Mouse (Mus musculus) heart, adult 9 months (tissue): Measurements from ENCODE around the gene Nkg7.

Source experiments
- DNase-seq, 2 experiments: peaks; one replicate each; pipeline ENCODE4 v3.0.0; 2022; ENCODE audit warnings: low spot score in 2 of 2

Nkg7 gene

DNA sequence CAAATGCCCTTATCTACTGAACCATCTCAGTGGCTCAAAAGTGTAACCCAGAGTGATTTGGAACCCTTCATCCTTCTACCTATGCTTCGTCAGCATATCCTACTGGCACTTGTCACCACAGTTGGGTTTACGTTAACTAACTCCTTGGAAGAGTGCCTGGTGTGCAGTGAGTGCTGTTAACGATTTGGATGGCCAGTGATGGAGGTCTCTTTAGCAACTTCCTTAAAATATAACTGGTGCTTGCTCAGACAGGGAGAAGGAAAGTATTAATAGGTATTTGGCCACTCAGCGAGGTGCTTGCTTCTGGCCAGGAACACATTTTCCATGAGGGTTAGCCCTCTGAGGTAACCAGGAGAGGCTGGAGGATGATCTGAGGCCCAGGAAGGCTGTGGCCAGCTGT lies 10.9 kb downstream of the Nkg7 start:
- DNase-seq: no peak

DNA sequence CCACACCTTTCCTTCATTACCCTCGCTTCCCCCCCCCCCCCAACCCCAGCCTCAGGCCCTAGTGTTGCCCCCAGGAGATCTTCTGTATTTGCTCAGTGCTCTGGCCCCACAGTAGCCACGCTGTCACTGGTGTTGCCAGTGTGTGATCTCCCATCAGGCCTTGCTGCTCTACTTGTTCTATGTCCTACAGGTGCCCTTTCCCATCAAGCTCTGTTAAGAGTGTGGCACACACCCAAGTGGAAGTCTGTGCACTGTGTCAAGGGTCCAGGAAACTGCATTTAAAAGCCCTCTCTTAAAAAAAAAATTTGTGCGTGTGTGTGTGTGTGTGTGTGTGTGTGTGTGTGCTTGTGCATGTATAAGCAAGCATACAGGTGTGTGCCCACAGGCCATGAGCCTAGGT lies 11.4 kb downstream of the Nkg7 start:
- DNase-seq: no peak

DNA sequence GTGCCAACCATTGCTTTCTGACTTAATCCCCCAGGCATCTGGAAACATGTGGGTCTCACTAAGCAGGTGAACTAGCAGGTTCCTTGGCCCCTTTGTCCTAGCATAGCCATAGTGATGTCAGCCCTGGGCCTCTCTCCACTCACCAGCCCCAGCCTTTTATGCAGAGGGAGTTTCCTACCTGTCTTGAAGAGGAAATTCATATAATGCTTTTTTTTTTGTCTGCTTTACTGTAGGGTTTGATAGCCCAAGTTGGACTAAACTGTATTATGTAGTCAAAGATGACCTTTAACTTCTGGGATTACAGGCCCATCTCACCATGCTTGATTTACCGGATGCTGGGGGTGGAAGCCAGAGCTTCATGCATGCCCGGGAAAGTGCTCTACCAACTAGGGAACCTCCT lies 12.9 kb downstream of the Nkg7 start:
- DNase-seq: no peak

DNA sequence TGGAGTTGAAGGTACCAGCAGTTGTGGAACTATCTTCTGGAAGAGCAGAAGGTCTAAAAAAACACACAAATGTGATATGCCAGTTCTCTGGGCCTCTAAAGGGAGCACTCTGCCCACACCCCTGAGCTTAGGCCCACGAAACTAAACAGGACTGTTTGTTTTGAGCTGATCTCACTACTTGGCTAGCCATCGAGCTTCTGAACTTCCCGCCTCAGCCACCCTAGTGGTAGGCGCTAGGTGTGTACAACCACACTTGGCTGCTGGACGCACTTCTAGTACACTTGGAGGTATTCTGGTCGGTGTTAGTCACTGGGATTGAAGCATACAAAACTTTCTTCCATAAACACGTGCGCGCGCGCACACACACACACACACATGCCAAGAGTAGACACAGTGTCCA lies 14.9 kb downstream of the Nkg7 start:
- no peak for DNase-seq

DNA sequence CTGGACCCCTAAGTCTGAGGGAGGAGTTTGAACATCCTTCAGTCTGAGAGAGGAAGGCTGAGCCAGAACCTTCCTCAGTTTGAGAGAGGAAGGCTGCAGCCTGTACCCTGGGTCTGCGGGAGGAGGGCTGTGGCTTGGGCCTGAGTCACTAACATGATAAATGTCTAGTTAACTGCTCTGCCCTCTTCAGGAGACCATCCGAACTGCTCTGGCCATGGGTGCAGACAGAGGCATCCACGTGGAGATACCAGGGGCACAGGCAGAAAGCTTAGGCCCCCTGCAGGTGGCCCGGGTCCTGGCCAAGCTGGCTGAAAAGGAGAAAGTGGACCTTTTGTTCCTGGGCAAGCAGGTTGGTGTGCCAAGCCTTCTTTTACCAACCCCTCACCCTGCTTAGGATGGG lies 15.7 kb downstream of the Nkg7 start:
- DNase-seq: no peak

DNA sequence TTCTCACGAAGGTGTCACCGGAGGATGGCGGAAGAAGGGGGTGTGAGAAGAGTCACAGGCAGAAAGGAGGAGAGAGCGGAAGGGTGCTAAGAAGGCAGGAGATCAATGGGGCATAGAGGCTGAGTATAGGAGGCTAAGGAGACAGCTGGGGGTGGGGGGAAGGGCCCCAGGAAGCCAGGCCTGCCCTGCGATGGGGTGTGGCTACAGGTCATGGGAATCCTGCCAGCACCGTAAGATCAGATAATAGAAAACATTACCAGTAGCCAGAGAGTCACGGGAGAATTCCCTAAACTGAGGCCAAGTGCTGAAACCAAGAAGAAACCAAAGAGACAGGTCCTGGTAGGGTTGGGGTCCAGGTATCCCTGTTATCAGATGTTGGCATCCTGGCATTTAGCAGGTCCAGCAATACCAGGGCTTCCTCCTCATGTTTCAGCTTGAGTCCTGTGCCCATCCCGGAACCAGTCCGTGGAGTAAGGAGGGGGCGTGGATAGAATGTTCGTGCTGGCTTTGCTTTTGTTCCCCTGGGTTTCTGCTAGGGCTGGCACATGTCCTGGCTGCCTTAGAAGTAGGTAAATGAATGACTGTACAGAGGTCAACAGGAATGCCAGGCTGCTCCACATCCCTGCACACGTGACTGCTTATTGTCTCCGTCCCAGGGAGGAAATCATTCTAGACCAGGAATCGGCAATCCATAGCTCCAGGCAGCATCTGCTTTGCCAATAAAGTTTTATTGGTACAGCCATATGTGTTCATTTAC lies 16.9 kb downstream of the Nkg7 start:
- no peak for DNase-seq

DNA sequence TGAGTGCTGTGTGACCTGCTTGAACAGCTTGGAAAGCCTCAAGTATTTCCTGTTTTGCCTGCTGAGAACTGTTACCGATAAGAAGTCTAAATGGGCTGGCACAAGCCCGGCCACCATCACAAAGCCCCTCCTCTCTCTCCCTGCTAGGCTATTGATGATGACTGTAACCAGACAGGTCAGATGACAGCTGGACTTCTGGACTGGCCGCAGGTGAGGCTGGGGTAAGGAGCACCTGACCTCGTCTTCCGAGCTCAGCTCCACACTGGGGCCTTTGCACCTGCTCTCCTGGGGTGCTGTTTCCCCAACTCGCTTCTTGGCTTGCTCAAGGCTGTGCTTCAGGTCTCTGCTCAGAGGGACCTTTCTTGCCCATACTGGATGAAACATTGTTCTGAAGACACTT lies 17.5 kb downstream of the Nkg7 start:
- DNase-seq: no peak

DNA sequence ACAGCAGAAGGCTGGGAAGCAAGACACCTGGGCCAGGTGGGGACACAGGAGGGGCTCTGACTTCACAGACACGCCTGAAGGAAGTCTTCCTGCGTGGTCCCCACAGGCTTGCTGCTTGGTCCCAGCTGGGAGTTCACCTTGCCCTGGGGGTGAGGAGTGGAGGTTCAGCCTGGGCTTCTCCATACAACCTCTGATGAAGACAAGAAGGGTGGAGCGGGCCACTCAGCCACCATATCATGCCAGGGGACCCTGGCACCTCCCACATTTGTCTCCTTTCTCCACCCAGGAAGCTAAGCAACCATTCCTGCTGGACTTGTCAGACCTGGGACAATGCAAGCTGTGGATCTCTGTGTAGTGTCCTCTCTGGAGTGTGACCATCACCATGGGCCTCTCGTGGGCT lies 26.0 kb downstream of the Nkg7 start, which contains the start of gene Vsig10l:
TSS of gene Vsig10l (plus strand) at position 301 of the 400 bp plus-strand sequence.
- no peak for DNase-seq

DNA sequence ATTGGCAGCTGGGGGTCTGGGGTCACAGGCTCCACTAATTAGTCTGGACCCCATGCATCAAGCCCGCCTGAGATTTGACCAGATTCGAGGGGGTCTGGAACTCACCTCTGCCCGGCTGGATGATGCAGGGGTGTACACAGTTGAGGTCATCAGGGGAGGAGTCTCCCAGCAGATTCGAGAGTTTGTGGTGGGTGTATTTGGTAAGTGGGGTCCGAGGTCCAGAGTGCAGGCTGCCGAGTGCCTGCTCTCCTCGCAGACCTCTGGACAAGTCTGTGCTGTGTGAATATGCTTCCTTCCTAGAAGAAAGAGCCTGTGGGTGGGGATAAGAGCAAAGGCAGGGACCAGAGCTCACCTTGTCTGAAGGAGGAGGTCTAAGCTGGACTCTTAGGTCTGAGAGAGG lies 27.1 kb downstream of the Nkg7 start:
- DNase-seq: no peak

DNA sequence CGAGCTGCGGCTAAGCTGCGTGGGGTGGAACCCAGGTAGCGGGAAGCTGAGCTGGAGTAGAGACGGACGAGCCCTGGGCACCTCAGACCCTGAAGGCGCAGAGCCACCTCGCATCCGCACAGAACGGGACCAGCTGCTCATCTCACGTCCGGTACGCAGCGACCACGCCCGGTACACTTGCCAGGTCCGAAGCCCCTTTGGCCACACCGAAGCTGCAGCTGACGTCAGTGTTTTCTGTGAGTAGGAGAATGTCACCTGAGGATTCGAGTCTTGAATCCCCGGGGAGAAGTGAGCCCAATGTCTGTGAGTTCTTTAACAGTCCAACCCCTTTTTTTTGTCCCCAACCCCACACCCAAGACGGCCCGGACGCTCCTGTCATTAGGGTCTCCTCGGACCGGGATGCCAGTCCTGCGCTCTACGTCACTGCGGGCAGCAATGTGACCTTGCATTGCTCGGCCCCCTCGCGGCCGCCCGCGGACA lies 28.0 kb downstream of the Nkg7 start:
- DNase-seq: no peak

DNA sequence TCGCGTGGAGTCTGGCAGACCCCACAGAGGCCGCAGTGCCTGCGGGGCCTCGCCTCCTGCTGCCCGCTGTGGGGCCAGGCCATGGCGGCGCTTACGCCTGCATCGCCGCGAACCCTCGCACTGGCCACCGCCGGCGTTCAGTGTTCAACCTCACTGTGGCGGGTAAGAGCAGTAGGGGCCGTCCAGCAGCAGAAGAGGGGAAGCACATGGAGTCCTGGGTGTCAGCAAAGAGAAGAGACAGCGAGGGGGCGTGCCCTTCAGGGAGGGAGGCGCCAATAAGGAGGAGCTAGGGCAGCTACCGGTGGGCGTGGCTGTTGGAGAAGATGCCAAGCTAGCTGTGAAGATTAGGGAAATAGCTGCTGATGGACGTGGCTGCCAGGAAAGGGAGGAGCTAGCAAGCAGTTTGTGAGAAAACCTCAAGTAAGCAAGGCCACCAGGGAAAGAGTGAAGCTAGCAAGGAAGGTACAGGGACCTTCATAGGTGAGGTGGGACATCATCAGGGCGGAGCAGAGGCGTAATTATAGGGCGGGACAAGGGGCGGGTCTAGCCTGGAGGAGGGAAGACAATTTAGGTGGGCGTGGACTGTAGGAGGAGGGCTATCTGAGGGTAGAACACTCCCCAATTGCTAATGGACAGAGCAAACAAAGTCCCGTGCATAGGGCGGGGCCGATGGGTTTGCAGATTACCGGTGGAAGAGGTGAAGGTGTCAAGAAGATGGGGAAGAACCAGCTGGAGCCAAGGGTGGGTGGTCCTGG lies 28.6 kb downstream of the Nkg7 start:
- peak; percentile 90 to 92 for DNase-seq

DNA sequence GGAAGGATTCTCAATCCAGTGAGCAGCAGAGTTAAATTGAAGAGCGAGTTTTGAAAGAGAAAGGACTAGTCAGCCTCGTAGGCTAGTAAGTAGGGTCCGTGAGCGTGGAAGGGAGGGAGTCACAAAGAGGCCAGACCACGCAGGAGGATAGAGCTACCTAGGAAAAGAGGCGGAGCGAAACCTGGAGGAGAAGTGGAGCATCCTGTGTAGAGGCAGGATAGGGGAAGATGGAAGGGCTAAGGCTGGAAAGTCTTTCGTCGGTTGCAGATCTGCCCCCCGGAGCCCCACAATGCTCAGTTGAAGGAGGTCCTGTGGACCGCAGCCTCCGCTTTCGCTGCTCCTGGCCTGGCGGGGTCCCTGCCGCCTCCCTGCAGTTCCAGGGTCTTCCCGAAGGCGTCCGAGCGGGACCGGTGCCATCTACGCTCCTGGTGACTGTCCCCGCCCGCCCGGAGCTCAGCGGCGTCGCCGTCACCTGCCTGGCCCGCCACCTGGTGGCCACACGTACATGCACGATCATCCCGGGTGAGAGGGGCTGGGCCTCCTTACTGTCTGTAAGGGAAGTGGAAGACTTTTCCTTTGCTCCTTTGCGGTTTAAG lies 29.3 kb downstream of the Nkg7 start:
- DNase-seq: peak; percentile 71

DNA sequence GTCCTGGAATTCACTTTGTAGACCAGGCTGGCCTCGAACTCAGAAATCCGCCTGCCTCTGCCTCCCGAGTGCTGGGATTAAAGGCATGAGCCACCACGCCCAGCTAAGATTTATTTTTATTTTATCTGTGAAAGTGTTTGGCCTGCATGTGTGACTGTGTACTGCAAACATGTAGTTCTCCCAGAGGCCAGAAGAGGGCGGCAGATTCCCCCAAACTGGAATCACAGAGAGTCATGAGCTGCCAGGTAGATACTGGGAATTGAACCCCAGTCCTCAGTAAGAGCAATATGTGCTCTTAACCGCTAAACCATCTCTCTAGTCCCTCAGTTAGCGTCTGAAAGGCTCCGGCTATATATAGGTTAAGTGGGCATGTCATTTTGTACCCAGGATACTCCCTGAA lies 33.5 kb downstream of the Nkg7 start:
- DNase-seq: no peak

DNA sequence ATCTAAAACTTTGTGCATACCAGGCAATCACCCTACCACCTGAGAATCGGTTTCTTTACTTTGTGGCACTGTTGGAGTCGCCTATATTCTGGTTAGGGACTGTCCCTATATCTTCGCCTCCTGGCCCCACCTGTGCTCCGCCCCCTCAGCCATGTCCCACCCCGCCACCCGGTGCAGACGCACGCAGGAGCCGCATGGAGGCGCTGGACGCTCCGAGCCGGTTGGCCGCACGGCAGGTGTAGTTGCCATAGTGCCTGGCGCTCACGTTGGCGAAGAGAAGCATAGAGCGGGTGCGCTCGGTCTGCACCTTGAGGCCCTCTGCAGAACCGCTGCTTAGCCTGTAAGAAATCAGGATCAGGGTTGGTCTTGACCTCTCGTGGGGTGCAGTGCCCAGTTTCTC lies 38.8 kb downstream of the Nkg7 start:
- DNase-seq: no peak

DNA sequence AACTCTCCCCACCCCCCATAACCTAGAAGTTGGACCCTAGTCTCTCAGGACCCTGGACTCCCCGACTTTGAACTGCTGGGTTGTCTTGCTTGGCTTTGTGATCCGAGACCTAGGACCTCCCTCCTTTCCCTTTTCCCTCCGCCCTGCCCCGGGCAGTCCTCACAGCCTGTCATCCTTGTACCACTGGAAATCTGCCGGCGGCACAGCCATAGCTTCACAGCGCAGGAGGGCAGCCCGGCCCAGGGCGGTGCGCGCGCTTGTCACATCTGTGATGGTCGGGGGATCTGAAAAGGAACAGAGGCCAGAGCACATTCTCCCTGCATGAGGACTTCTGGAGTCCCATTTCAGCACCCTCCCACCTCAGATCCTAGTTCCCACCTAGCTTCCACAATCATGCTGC lies 39.5 kb downstream of the Nkg7 start:
- DNase-seq: no peak

DNA sequence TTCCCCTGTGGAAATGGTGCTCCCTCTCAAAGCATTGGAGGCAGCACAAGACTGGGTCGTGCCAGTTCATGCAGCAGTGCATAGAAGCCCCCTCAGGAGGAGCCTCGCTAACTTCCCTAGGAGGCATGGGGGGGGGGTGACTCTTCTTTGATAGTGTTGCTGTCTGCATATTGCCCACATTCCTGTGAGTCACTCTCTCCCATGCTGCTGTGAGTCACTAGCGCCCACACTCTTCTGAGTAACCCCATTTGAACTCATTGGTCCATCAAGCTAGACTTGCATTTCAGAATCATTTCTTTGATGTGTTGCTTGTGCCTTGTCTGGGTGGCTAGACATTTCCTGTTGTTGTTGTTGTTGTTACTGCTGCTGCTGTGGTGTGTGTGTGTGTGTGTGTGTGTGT lies 44.3 kb downstream of the Nkg7 start:
- no peak for DNase-seq

DNA sequence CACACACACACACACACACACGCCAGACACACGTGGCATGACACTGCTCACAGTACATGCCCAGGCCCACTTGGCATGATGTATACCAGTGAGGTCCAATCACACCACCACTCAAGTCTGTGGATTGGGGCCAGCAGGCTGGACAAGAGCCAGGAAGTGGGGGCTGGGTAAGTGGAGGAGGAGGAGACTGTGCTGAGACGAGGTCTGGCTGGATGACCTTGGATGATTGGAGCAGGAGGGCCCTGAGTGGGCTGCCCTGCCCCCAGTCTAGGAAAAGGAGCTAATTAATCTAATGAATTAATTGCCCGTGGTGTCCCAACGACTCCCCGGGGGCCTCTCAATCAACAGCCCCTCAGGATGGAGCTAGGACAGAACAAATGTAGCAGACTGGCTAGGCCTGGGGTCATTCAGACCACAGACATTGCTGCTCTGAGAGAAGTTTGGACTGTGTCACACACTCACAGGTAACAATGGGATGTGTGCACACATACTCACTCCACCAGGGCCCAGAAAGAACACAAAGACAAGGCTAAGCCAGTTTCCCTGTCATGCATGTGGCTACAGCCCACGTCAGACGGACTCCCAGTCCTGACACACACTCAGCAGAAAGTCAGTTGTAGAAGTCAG lies 45.3 kb downstream of the Nkg7 start:
- no peak for DNase-seq

DNA sequence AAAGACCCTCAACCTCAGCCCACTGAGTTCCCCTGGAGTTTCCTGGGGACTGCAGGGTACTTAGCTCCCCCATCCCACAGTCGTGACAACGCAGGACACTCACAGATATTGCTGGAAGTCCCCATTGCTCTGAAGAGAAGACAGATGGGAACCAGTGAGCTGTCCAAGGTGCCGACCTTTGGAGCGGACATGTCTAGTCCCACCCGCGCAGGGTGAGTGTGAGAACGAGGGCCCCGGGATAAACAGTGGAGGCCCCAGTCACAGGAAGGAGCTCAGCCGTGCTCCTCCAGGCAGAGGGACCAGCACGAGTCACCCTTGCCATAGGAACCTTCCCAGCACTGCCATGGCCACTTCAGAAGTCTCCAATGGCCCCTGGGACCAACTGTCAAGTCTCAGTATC lies 46.4 kb downstream of the Nkg7 start:
- DNase-seq: no peak
